Mouse (Mus musculus): ENCODE results near the gene Slc35d1. TPM values are rescaled to one million over a fixed set of nuclear protein-coding genes. Genes with fewer than 3 reads are reported as not detected.

Slc35d1 gene
- polyA plus RNA-seq (2012; ENCODE audit: insufficient read depth, low replicate concordance): 1.4 and 5.9 TPM in 2 replicates

DNA sequence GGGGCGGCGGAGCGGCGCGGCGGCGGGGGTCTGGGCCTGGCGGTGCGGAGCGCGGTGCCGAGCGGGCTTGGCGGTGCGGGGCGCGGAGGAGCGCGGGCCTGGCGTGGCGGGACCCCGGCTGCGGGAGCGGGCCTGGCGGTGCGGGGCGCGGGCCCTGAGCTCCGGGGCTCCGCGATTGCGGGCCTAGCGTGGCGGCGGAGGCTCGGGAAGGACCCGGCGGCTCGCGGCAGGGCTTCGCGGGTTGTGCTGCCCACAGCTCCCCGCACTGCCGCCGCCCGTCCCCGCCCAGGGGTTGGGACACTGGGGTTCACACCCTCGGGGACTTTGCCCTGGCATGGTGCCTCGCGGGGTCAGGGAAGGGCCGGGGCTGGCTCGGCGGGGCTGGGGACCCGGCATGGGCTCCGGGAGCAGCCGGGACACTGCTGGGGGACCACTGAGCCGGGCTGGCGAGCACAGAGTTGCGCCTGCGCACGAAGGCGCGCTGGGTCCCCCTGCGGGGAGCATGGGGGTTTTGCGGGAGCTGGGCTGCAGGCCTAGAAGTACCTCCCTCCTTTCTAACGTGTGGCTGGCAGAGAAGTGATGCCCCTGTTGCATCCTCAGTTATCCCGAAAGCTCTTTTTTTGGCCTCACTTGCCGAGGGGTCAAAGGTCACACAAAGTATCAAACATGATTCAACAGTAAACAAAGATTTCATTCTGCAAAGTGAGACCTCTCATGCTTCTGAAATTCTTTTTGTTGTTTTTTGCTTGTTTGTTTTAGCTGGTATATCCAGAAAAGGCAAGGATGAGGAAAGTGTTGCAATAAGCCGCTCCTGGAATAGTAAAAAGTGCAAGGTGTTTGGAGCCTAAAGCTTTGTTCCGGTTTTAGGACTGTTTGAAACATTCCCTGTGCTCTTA is at the start of gene Slc35d1:
Slc35d1 (minus strand) TSS at position 240 of the 896 bp plus-strand sequence.
- TF ChIP-seq GATA1 (IDR thresholded peaks at IDR 0.05; ENCODE audit: borderline replicate concordance, low read length) (no peak), FLI1 (IDR thresholded peaks at IDR 0.05; ENCODE audit: low read length) (no peak)
- peaks cover 40% of the 10 kb centered on the region for H3K4me1 ChIP-seq
- H3K9me3 ChIP-seq: no peaks in the 10 kb centered on the region
- H3K4me3 ChIP-seq (replicated peaks): peak within 1 kb of the TSS; percentile 98
- H3K36me3 ChIP-seq (replicated peaks; ENCODE audit: low read length): peaks cover 23% of the 10 kb centered on the region
- no peaks in the 10 kb centered on the region for H3K27me3 ChIP-seq (replicated peaks)

DNA sequence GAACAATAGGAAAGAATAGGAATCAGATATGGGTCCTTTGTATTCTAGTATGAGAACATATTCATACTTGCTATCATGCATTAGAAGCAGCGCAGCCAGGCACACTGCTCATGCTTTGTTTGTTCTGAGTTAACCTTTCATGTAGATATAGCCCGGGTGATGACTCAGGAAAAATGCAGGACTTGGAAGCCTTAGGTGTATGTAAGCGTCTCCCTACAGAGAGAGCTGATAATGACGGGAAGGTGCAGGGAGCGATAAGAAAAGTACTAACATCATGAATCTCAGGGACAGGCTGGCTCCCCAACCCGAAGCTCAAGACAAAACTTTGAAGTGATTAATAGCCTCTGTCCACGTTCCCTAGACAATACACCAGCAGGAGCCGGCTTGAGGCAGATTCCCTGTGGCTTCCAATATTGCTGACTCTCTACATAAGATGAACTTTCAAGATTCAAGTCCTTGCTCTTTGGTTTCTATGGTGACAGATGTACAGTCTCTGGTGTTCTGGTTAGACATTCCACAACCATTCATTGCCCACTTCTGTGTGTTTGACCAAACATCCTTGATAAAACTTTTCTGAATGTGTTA is 48.9 kb upstream of the Slc35d1 start:
- H3K4me3 ChIP-seq (replicated peaks): no peak overlapping the region
- TF ChIP-seq GATA1 (IDR thresholded peaks at IDR 0.05; ENCODE audit: borderline replicate concordance, low read length) (no peak), FLI1 (IDR thresholded peaks at IDR 0.05; ENCODE audit: low read length) (no peak)
- H3K4me1 ChIP-seq: no peaks in the 10 kb centered on the region
- no peaks in the 10 kb centered on the region for H3K36me3 ChIP-seq (replicated peaks; ENCODE audit: low read length)
- no peaks in the 10 kb centered on the region for H3K9me3 ChIP-seq
- H3K27me3 ChIP-seq (replicated peaks): peaks cover 15% of the 10 kb centered on the region

DNA sequence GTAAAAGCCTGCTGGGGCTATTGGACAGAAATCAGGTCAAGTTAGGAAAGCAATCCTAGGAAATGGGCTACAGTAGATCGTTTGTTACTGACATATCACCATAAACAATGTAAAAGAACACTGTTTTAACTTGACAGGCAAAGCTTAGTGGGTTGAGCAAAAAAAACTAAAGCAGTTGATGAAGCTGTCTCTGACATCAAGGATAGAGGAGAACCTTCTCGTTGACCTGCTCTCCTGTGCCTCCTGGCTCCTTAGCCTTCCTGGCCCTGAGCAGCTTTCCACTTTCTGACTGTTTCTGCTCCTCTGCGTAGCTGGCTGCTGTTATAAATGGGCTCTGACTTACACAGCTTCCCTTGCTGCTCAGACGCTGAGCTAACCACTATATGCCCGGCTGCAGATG is 48.4 kb upstream of the Slc35d1 start:
- no peak overlapping the region for H3K4me3 ChIP-seq (replicated peaks)
- H3K4me1 ChIP-seq: no peaks in the 10 kb centered on the region
- H3K9me3 ChIP-seq: no peaks in the 10 kb centered on the region
- H3K27me3 ChIP-seq (replicated peaks): peaks cover 15% of the 10 kb centered on the region
- H3K36me3 ChIP-seq (replicated peaks; ENCODE audit: low read length): no peaks in the 10 kb centered on the region
- TF ChIP-seq FLI1 (IDR thresholded peaks at IDR 0.05; ENCODE audit: low read length) (no peak), GATA1 (IDR thresholded peaks at IDR 0.05; ENCODE audit: borderline replicate concordance, low read length) (no peak)

DNA sequence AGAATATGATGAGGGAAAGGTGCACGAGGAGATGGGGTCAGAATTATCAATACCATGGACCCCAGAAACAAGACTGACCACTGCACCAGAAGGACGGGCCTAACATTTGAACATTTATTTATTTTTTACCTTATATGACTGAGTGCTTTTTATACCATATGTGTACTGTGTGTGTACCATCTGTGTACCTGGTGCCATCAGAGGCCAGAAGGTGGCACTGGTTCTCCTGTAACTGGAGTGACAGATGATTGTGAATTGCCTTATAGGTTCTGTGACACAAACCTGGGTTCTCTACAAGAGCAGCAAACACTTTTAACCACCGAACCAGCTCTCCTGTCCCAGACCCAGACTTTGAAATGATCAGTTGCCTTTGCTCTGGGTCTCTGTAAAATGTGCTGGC is 43.9 kb upstream of the Slc35d1 start:
- Histone ChIP-seq H3K36me3 (replicated peaks; ENCODE audit: low read length) (no peaks in the 10 kb centered on the region), H3K4me3 (replicated peaks) (no peak overlapping the region), H3K9me3 (peaks cover 9% of the 10 kb centered on the region), H3K4me1 (peaks cover 2% of the 10 kb centered on the region; the same call in 1 of the 2 replicates), H3K27me3 (replicated peaks) (peaks cover 12% of the 10 kb centered on the region)
- TF ChIP-seq GATA1 (IDR thresholded peaks at IDR 0.05; ENCODE audit: borderline replicate concordance, low read length) (no peak), FLI1 (IDR thresholded peaks at IDR 0.05; ENCODE audit: low read length) (no peak)

DNA sequence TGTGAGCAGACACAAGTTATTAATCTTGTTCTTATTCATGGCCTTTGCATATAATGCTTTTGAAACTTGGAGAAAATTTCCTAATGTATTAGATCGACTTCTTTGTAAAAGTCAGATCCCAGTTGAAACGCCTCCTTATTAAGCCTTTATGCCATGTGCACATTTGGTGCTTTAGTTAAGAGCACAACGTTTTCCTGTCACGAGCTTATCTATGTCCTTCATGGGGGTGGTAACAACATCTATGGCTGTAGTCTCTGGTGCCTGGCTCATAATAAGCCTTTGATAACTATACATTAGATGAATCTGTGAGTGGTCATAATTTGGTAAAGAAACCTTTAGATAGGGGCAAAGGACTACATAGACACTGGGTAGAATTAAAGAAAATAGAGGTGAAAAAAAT is 38.9 kb upstream of the Slc35d1 start:
- Histone ChIP-seq H3K36me3 (replicated peaks; ENCODE audit: low read length) (no peaks in the 10 kb centered on the region), H3K4me3 (replicated peaks) (no peak overlapping the region), H3K9me3 (peaks cover 9% of the 10 kb centered on the region), H3K4me1 (peaks cover 5% of the 10 kb centered on the region; the same call in 1 of the 2 replicates), H3K27me3 (replicated peaks) (no peaks in the 10 kb centered on the region)
- no peak for TF ChIP-seq GATA1 (IDR thresholded peaks at IDR 0.05; ENCODE audit: borderline replicate concordance, low read length)
- no peak for TF ChIP-seq FLI1 (IDR thresholded peaks at IDR 0.05; ENCODE audit: low read length)

DNA sequence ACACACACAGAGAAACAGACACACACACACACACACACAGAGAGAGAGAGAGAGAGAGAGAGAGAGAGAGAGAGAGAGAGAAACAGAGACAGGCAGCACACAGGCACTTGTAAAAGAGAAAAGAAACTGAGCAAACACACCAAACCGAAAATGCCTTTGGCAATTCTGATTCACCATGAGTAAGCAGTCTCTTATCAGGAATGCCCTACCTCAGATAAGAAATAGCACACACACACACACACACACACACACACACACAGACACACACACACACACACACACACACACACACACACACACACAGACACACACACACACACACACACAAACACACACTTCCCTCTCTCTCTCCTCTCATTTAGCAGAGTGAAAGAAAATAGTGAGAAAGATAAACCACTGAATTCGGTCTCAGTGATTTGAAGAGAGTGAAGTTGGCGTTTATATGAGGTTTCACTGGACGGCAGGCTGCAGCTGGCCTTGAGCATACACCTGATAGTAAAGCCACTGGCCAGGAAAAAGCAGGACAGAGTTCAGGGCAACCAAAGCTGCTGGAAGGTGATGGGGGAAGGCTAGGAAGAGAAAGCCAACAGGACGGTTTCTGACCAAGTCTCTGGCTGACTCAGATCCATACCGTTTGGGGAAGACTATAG is 34.6 kb upstream of the Slc35d1 start:
- no peak overlapping the region for H3K4me3 ChIP-seq (replicated peaks)
- peaks cover 8% of the 10 kb centered on the region; the same call in 1 of the 2 replicates for H3K4me1 ChIP-seq
- H3K9me3 ChIP-seq: no peaks in the 10 kb centered on the region; the same call in 1 of the 2 replicates
- H3K27me3 ChIP-seq (replicated peaks): no peaks in the 10 kb centered on the region
- no peaks in the 10 kb centered on the region for H3K36me3 ChIP-seq (replicated peaks; ENCODE audit: low read length)
- TF ChIP-seq GATA1 (IDR thresholded peaks at IDR 0.05; ENCODE audit: borderline replicate concordance, low read length) (no peak), FLI1 (IDR thresholded peaks at IDR 0.05; ENCODE audit: low read length) (no peak)

DNA sequence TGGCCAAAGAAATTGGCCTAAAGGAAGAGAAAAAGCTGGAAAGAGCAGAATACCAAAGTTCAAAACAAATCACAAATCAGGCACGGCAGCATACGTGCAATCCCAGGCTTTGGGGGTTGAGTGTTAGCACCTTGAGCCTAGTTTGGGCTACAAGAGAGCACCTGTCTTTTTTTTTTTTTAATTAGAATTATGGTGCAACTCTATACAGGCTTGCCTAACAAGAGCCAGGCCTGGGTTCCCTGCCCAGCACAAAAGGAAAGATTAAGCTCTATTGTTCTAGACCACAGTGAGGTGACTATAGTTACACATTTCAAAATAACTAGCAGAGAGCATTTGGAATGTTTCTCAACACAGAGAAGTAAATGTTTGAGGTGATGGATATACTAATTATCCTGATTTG is 32.8 kb upstream of the Slc35d1 start:
- Histone ChIP-seq H3K9me3 (no peaks in the 10 kb centered on the region; the same call in 1 of the 2 replicates), H3K36me3 (replicated peaks; ENCODE audit: low read length) (no peaks in the 10 kb centered on the region), H3K4me3 (replicated peaks) (no peak overlapping the region), H3K27me3 (replicated peaks) (no peaks in the 10 kb centered on the region), H3K4me1 (peaks cover 5% of the 10 kb centered on the region; the same call in 1 of the 2 replicates)
- TF ChIP-seq GATA1 (IDR thresholded peaks at IDR 0.05; ENCODE audit: borderline replicate concordance, low read length): no peak
- no peak for TF ChIP-seq FLI1 (IDR thresholded peaks at IDR 0.05; ENCODE audit: low read length)

DNA sequence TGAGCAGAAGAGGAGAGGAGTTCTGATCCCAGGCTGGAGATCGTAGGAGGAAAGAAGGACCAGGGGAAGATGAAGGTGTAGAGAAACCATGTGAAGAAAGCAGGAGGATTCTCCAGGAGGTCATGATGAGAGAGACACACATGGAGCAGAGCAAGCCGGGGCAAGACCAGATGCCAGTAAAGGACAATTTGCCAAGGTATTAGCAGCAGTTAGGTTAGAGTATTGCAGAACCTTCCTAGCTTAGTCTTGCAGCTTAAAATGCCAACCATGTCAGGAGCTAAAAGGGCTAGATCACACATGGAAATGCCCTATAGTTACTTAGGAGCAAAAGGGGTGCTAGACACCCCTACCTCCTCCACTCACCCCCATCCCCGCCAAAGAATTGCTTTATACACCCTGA is 32.3 kb upstream of the Slc35d1 start:
- H3K9me3 ChIP-seq: no peaks in the 10 kb centered on the region; the same call in 1 of the 2 replicates
- H3K27me3 ChIP-seq (replicated peaks): no peaks in the 10 kb centered on the region
- no peak for TF ChIP-seq FLI1 (IDR thresholded peaks at IDR 0.05; ENCODE audit: low read length)
- no peak for TF ChIP-seq GATA1 (IDR thresholded peaks at IDR 0.05; ENCODE audit: borderline replicate concordance, low read length)

DNA sequence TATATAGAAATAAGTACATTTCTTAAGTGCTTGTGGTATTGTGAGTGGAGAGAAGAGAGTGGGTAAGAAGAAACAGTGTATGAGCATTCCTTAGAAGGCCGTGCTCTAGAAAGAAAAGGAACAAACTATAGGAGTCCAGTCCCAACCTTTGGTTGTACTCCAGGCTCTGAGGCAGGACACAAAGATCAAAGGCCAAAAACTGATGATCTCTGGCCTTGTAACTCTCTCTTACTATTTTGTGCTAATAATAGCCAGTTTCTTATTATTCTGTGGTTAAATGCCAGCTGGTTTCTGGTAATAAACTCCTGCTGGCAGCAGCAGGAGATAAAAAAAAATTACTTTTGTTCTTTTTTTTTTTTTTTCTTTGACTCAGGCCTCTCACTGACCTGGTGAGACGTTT is 17.2 kb upstream of the Slc35d1 start:
- H3K9me3 ChIP-seq: peaks cover 8% of the 10 kb centered on the region
- TF ChIP-seq GATA1 (IDR thresholded peaks at IDR 0.05; ENCODE audit: borderline replicate concordance, low read length) (no peak), FLI1 (IDR thresholded peaks at IDR 0.05; ENCODE audit: low read length) (no peak)
- no peak overlapping the region for H3K4me3 ChIP-seq (replicated peaks)
- H3K36me3 ChIP-seq (replicated peaks; ENCODE audit: low read length): no peaks in the 10 kb centered on the region
- H3K27me3 ChIP-seq (replicated peaks): no peaks in the 10 kb centered on the region
- H3K4me1 ChIP-seq: no peaks in the 10 kb centered on the region

More for the DNA sequence above, 32.3 kb upstream of the Slc35d1 start:
- Histone ChIP-seq H3K36me3 (replicated peaks; ENCODE audit: low read length) (no peaks in the 10 kb centered on the region), H3K4me3 (replicated peaks) (no peak overlapping the region), H3K4me1 (peaks cover 5% of the 10 kb centered on the region; the same call in 1 of the 2 replicates)
